9 mouse cellular contexts compared by ENCODE assay signal in the genomic region with DNA sequence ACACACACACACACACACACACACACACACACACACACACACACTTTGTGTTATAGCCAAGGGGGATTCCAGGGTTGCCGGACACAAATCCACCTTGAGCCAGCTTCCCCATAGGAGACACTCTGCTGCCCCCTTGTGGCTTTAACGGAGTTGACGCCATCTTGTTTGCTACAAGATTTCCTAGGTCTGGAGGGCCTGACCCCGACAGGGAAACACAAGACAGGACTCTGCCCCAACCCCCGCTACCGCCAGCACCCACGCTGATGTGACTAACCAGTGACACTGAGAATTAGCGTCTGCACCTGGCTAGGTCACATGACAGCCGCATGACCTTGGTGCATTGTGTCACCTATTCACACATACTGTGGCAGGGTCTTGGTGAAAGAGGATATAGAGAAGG. TPM values are rescaled to one million over a fixed set of nuclear protein-coding genes. Genes with fewer than 3 reads are reported as not detected.
A peak's percentile ranks its signal among the peaks of the same experiment; 100 is the strongest.
DNase-seq lines count a peak whose midpoint lies in the region; ATAC-seq and TF ChIP-seq lines count a peak whose summit lies in the region.
"Had no signal": no experiment of that assay in that cellular context is flagged by ENCODE, and none has a peak within 500 bp of the region (broad histone marks: within the 10 kb centered on the region; RNA-seq: fewer than 3 reads in every experiment).

No protein-coding gene starts in this region.

- ATAC-seq in liver, postnatal 0 days = peak; percentile 31
- ATAC-seq in activated CD4-positive, CD25-positive, alpha-beta regulatory T cell, adult 4 months = no peak

- peak; percentile 50 to 73 for DNase-seq in left cerebral cortex, adult 18-20 months (ENCODE audit: low spot score in 2 of 2)
- DNase-seq in left cerebral cortex, adult 11 months (ENCODE audit: low spot score) = no peak
- DNase-seq in NIH3T3 (ENCODE audit: low read depth) = peak; percentile 75
- DNase-seq in cerebellum, adult 2 months = peak; percentile 52 to 66
- peak; percentile 73 for DNase-seq in hindlimb bud, embryonic 11.5 days (ENCODE audit: extremely low spot score, low read depth, low spot score)
- peak; percentile 79 for DNase-seq in liver, postnatal 0 days
- peak; percentile 80 for DNase-seq in right cerebral cortex, postnatal 14 days

- H3K4me2 ChIP-seq in liver, postnatal 0 days (ENCODE audit: low read depth, low read length) = no peak overlapping the region
- H3K4me2 ChIP-seq: heart, embryonic 13.5 days had no signal

- WGBS in cerebellum, adult 2 months = 9% methylated on average over 9 of the region's 9 CpGs
- WGBS in liver, postnatal 0 days (ENCODE audit: insufficient replicate concordance) = 8% methylated on average over 9 of the region's 9 CpGs

- no peaks in the 10 kb centered on the region for H3K4me1 ChIP-seq in cerebellum, adult 2 months (ENCODE audit: control insufficient read depth, insufficient read depth, low read length)
- H3K4me1 ChIP-seq in liver, postnatal 0 days (ENCODE audit: insufficient read depth) = no peaks in the 10 kb centered on the region
- H3K4me1 ChIP-seq: heart, embryonic 13.5 days had no signal

- no peaks in the 10 kb centered on the region for H3K9me3 ChIP-seq in liver, postnatal 0 days (ENCODE audit: low read length)
- H3K9me3 ChIP-seq: heart, embryonic 13.5 days had no signal

- H3K4me3 ChIP-seq in cerebellum, adult 2 months (replicated peaks; ENCODE audit: insufficient read depth, low read depth, low read length) = no peak overlapping the region
- H3K4me3 ChIP-seq in liver, postnatal 0 days (ENCODE audit: low read depth, low read length) = no peak overlapping the region
- H3K4me3 ChIP-seq: heart, embryonic 13.5 days had no signal

- no peak for TF ChIP-seq EP300 in liver, postnatal 0 days (IDR thresholded peaks at IDR 0.05; ENCODE audit: low read depth)

- no peak overlapping the region for H3K27ac ChIP-seq in cerebellum, adult 2 months (ENCODE audit: insufficient read depth, low read length)
- H3K27ac ChIP-seq in liver, postnatal 0 days (ENCODE audit: low read depth) = no peak overlapping the region
- H3K27ac ChIP-seq: heart, embryonic 13.5 days had no signal

- no peak overlapping the region for H3K9ac ChIP-seq in liver, postnatal 0 days (replicated peaks)
- H3K9ac ChIP-seq: heart, embryonic 13.5 days had no signal

- no peak for TF ChIP-seq POLR2A in cerebellum, adult 2 months (IDR thresholded peaks at IDR 0.05; ENCODE audit: borderline replicate concordance, insufficient read depth, low read length)

- no peaks in the 10 kb centered on the region for H3K36me3 ChIP-seq in liver, postnatal 0 days (replicated peaks; ENCODE audit: insufficient read depth, low read length)
- H3K36me3 ChIP-seq: heart, embryonic 13.5 days had no signal

- no peaks in the 10 kb centered on the region for H3K27me3 ChIP-seq in cerebellum, adult 2 months (ENCODE audit: control insufficient read depth, insufficient read depth, low read length)
- peaks cover 26% of the 10 kb centered on the region for H3K27me3 ChIP-seq in liver, postnatal 0 days (ENCODE audit: insufficient read depth, low read length)

- peak; percentile 73 for TF ChIP-seq CTCF in cerebellum, adult 2 months (IDR thresholded peaks at IDR 0.05; ENCODE audit: borderline replicate concordance, insufficient read depth, low read depth, low read length)
- TF ChIP-seq CTCF in liver, postnatal 0 days (IDR thresholded peaks at IDR 0.05; ENCODE audit: low read depth) = peak; percentile 80

RNA-seq across cellular contexts. Expression of a gene that starts 15.0 kb away (rescaled TPM):
- 1 to 10 TPM; 7.9 to 8.6 TPM for total RNA-seq in left cerebral cortex, adult 18-20 months (2021)
- 13.6 and 16.7 TPM in 2 replicates for polyA plus RNA-seq in cerebellum, adult 2 months (2012; rRNA removed)
- polyA plus RNA-seq in liver, postnatal 0 days (2015; fragmentation: Nextera tagmentation; extraction: Ambion mirVana) = 21.0 and 24.5 TPM in 2 replicates
- not detected for polyA plus RNA-seq in activated CD4-positive, CD25-positive, alpha-beta regulatory T cell, adult 4 months (2017; shearing (Covaris generic))

RNA-seq across cellular contexts. Expression of a gene that starts 18.7 kb away (rescaled TPM):
- not detected for total RNA-seq in left cerebral cortex, adult 18-20 months (2021)
- 0.36 and 0.52 TPM in 2 replicates for polyA plus RNA-seq in cerebellum, adult 2 months (2012; rRNA removed)
- polyA plus RNA-seq in liver, postnatal 0 days (2015; fragmentation: Nextera tagmentation; extraction: Ambion mirVana) = 32.4 and 32.5 TPM in 2 replicates
- polyA plus RNA-seq in activated CD4-positive, CD25-positive, alpha-beta regulatory T cell, adult 4 months (2017; shearing (Covaris generic)) = not detected
- polyA plus RNA-seq: heart, embryonic 13.5 days had no signal

RNA-seq across cellular contexts. Expression of a gene that starts 26.1 kb away (rescaled TPM):
- total RNA-seq in left cerebral cortex, adult 18-20 months (2021) = not detected
- polyA plus RNA-seq in cerebellum, adult 2 months (2012; rRNA removed) = 7.7 and 9.7 TPM in 2 replicates
- polyA plus RNA-seq in liver, postnatal 0 days (2015; fragmentation: Nextera tagmentation; extraction: Ambion mirVana) = not detected in 2 replicates
- polyA plus RNA-seq in activated CD4-positive, CD25-positive, alpha-beta regulatory T cell, adult 4 months (2017; shearing (Covaris generic)) = not detected
- polyA plus RNA-seq: heart, embryonic 13.5 days had no signal

RNA-seq across cellular contexts. Expression of a gene that starts 45.8 kb away (rescaled TPM):
- 10 to 100 TPM; 54.5 to 57.2 TPM for total RNA-seq in left cerebral cortex, adult 18-20 months (2021)
- 49.0 and 53.5 TPM in 2 replicates for polyA plus RNA-seq in cerebellum, adult 2 months (2012; rRNA removed)
- polyA plus RNA-seq in liver, postnatal 0 days (2015; fragmentation: Nextera tagmentation; extraction: Ambion mirVana) = 53.6 and 54.1 TPM in 2 replicates
- polyA plus RNA-seq in activated CD4-positive, CD25-positive, alpha-beta regulatory T cell, adult 4 months (2017; shearing (Covaris generic)) = 1 to 10 TPM; 3.8 to 4.7 TPM

RNA-seq across cellular contexts. Expression of a gene that starts 53.3 kb away (rescaled TPM):
- total RNA-seq in left cerebral cortex, adult 18-20 months (2021) = 1 to 10 TPM; 5.8 to 8.1 TPM
- 8.2 TPM in 2 replicates for polyA plus RNA-seq in cerebellum, adult 2 months (2012; rRNA removed)
- 15.3 and 17.1 TPM in 2 replicates for polyA plus RNA-seq in liver, postnatal 0 days (2015; fragmentation: Nextera tagmentation; extraction: Ambion mirVana)
- polyA plus RNA-seq in activated CD4-positive, CD25-positive, alpha-beta regulatory T cell, adult 4 months (2017; shearing (Covaris generic)) = 1 to 10 TPM; 4.7 to 7.2 TPM

Comparison
In these comparisons a context has a peak if more than half of its experiments do, and no peak if none do; other contexts are left out.
1. RNA of a gene that starts 15.0 kb away (polyA plus RNA-seq): 21.0 to 24.5 TPM in liver, postnatal 0 days and 13.6 to 16.7 TPM in cerebellum, adult 2 months; not detected in activated CD4-positive, CD25-positive, alpha-beta regulatory T cell, adult 4 months; every median in the first group is over 10 times any median in the second.
2. RNA of a gene that starts 18.7 kb away (polyA plus RNA-seq): 32.4 to 32.5 TPM in liver, postnatal 0 days; not detected in activated CD4-positive, CD25-positive, alpha-beta regulatory T cell, adult 4 months and 0.36 to 0.52 TPM in cerebellum, adult 2 months; every median in the first group is over 10 times any median in the second.